Mouse (Mus musculus) brain, embryonic 14.5 days (tissue): ENCODE data around the gene Pam.

Experiments used
- CTCF ChIP-seq: fragments of 200-500 bp; IDR thresholded peaks from 2 replicates; pipeline ENCODE4 v1.5.1; 2012; ENCODE audit warnings: inconsistent platforms, mild to moderate bottlenecking, moderate library complexity, borderline replicate concordance; ENCODE audit not compliant: insufficient read depth, insufficient read length; ENCODE audit errors: extremely low read depth
- POLR2A ChIP-seq: fragments of 200-500 bp; IDR thresholded peaks from 2 replicates; pipeline ENCODE4 v1.6.1; 2012; ENCODE audit warnings: mild to moderate bottlenecking, inconsistent platforms, borderline replicate concordance; ENCODE audit not compliant: poor library complexity, insufficient read depth, insufficient read length, severe bottlenecking; ENCODE audit errors: extremely low read depth

- TF ChIP-seq POLR2A (no peak), CTCF (no peak)
Observed at GRCm38 (mm10) chr1:97991976-97992375, 103.5 kb downstream of the Pam start.
